ENCODE assay signal across 8 mouse cellular contexts in the genomic region with DNA sequence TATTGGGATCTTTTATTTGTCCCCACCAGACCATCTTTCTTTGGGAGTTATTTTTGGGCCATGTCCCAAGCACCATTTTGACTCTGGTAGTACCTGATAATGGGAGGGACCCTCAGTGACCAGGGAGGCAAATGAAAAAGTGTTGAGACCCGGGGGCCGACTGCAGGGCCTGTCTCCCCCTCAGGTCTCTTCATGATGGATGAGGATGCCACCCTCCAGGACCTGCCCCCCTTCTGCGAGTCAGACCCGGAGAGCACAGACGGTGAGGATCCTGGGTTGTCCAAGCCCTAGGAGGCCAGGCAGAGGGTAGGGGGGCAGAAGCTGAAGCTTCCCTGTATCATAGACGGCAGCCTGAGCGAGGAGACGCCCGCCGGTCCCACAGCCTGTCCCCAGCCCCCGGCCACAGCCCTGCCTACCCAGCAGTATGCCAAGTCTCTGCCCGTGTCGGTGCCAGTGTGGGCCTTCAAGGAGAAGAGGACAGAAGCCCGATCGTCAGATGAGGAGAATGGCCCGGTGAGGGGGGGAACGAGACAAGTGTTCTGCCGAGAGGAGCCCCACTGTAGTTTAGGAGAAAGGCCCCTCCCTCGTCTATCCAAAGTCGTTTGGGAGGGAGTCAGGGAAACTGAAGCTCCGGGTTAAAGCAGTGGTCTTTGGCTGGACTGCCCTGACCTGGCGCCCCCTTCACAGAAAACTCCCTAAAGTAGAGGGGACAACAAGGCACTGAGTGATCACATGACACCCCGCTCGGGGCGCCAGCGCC. TPM values are rescaled to one million over a fixed set of nuclear protein-coding genes. Genes with fewer than 3 reads are reported as not detected.
DNase-seq lines count a peak whose midpoint lies in the region; ATAC-seq and TF ChIP-seq lines count a peak whose summit lies in the region.

No protein-coding gene starts in this region.

- DNase-seq in kidney, adult 2 months: no peak
- DNase-seq in kidney, adult 11 months: no peak
- no peak for DNase-seq in midbrain, embryonic 10.5 days (ENCODE audit: low spot score)
- DNase-seq in layer of hippocampus, postnatal 25 days (ENCODE audit: extremely low spot score in 1 of 2, low spot score in 1 of 2): no peak

- no peak for TF ChIP-seq POLR2A in kidney, adult 2 months (IDR thresholded peaks at IDR 0.05; ENCODE audit: low read depth, low read length)
- TF ChIP-seq POLR2A in bone marrow macrophage, adult 2 months (IDR thresholded peaks at IDR 0.05; ENCODE audit: borderline replicate concordance, low read depth, low read length): no peak

- peaks cover 22% of the 10 kb centered on the region for H3K4me1 ChIP-seq in kidney, adult 2 months (ENCODE audit: control insufficient read depth, insufficient read depth, low read length)
- H3K4me1 ChIP-seq in bone marrow macrophage, adult 2 months (ENCODE audit: control insufficient read depth, insufficient read depth, low read length): peaks cover 35% of the 10 kb centered on the region
- peaks cover 39% of the 10 kb centered on the region for H3K4me1 ChIP-seq in heart, embryonic 16.5 days (ENCODE audit: control insufficient read depth, insufficient read depth, low read length)
- peaks cover 79% of the 10 kb centered on the region for H3K4me1 ChIP-seq in midbrain, embryonic 10.5 days

- WGBS in kidney, adult 2 months: 10% methylated on average over 26 of the region's 26 CpGs
- 30% methylated on average over 26 of the region's 26 CpGs for WGBS in heart, embryonic 16.5 days
- WGBS in midbrain, embryonic 10.5 days: 35% methylated on average over 26 of the region's 26 CpGs

- peak overlapping the region; percentile 99 for H3K27ac ChIP-seq in kidney, adult 2 months (ENCODE audit: insufficient read depth, low read depth, low read length)
- peak overlapping the region; percentile 92 for H3K27ac ChIP-seq in bone marrow macrophage, adult 2 months (ENCODE audit: insufficient read depth, low read depth, low read length)
- H3K27ac ChIP-seq in heart, embryonic 16.5 days (ENCODE audit: low read length): peak overlapping the region; percentile 94
- peak overlapping the region; percentile 87 for H3K27ac ChIP-seq in midbrain, embryonic 10.5 days (replicated peaks)

- H3K4me3 ChIP-seq in kidney, adult 2 months (ENCODE audit: insufficient read depth, low read depth, low read length): peak overlapping the region; percentile 84
- H3K4me3 ChIP-seq in bone marrow macrophage, adult 2 months (ENCODE audit: insufficient read depth, low read length): peak overlapping the region; percentile 57
- H3K4me3 ChIP-seq in heart, embryonic 16.5 days (ENCODE audit: low read length): peak overlapping the region; percentile 60
- H3K4me3 ChIP-seq in midbrain, embryonic 10.5 days: peak overlapping the region; percentile 59

- no peak for ATAC-seq in heart, embryonic 16.5 days (replicated peaks; ENCODE audit: extremely low read depth, insufficient read depth, low FRiP score)
- no peak for ATAC-seq in megakaryocyte-erythroid progenitor cell, adult 5-6 weeks (replicated peaks; ENCODE audit: low FRiP score, low TSS enrichment, poor library complexity, severe bottlenecking)
- ATAC-seq in megakaryocyte progenitor cell, adult 5-6 weeks (replicated peaks; ENCODE audit: poor library complexity): no peak

- H3K27me3 ChIP-seq in kidney, adult 2 months (replicated peaks; ENCODE audit: control insufficient read depth, insufficient read depth, low read length): no peaks in the 10 kb centered on the region
- H3K27me3 ChIP-seq in heart, embryonic 16.5 days (ENCODE audit: control insufficient read depth, insufficient read depth, low read length): no peaks in the 10 kb centered on the region
- no peaks in the 10 kb centered on the region for H3K27me3 ChIP-seq in midbrain, embryonic 10.5 days (ENCODE audit: low read depth, poor library complexity, severe bottlenecking)

- peak overlapping the region; percentile 79 for H3K9ac ChIP-seq in heart, embryonic 16.5 days (ENCODE audit: low read length)

- no peaks in the 10 kb centered on the region for H3K9me3 ChIP-seq in heart, embryonic 16.5 days (replicated peaks; ENCODE audit: control insufficient read depth, low read length)
- no peaks in the 10 kb centered on the region for H3K9me3 ChIP-seq in midbrain, embryonic 10.5 days (replicated peaks)

- peak overlapping the region; percentile 94 for H3K4me2 ChIP-seq in heart, embryonic 16.5 days (ENCODE audit: low read depth, low read length)

- no peaks in the 10 kb centered on the region for H3K36me3 ChIP-seq in kidney, adult 2 months (ENCODE audit: control insufficient read depth, insufficient read depth, low read length)
- H3K36me3 ChIP-seq in heart, embryonic 16.5 days (ENCODE audit: control insufficient read depth, insufficient read depth): no peaks in the 10 kb centered on the region
- H3K36me3 ChIP-seq in midbrain, embryonic 10.5 days: peaks cover 23% of the 10 kb centered on the region

- TF ChIP-seq CTCF in kidney, adult 2 months (conservative IDR thresholded peaks at IDR 0.05; ENCODE audit: insufficient read depth, insufficient read length, low read depth, low read length): no peak
- no peak; the same call in 1 of the 2 replicates for TF ChIP-seq CTCF in bone marrow macrophage, adult 2 months (IDR thresholded peaks at IDR 0.05; ENCODE audit: low read depth, low read length)

RNA-seq across cellular contexts. Expression of gene Pnkp, which starts 3.2 kb away (rescaled TPM):
- 44.9 and 53.4 TPM in 2 replicates for polyA plus RNA-seq in kidney, adult 2 months (2012; rRNA removed)
- 31.2 and 48.7 TPM in 2 replicates for polyA plus RNA-seq in bone marrow macrophage, adult 2 months (2012; ENCODE audit: insufficient read depth, insufficient read length, missing spikeins)
- polyA plus RNA-seq in heart, embryonic 16.5 days (2015; fragmentation: Nextera tagmentation; extraction: Ambion mirVana): 27.7 and 28.0 TPM in 2 replicates
- 38.1 and 38.4 TPM in 2 replicates for polyA plus RNA-seq in midbrain, embryonic 10.5 days (2016; fragmentation: Nextera tagmentation; extraction: Ambion mirVana)
- total RNA-seq in megakaryocyte-erythroid progenitor cell, adult 5-6 weeks (2014; fragmentation: Nextera tagmentation): 25.2 and 58.9 TPM in 2 replicates
- total RNA-seq in megakaryocyte-erythroid progenitor cell, adult 5-6 weeks (2017): 18.4 and 30.5 TPM in 2 replicates
- 10 to 100 TPM; 31.1 to 34.0 TPM for total RNA-seq in layer of hippocampus, postnatal 25 days (2021)
- total RNA-seq in megakaryocyte progenitor cell, adult 5-6 weeks (2015): 43.4 and 49.9 TPM in 2 replicates
- total RNA-seq in megakaryocyte progenitor cell, adult 5-6 weeks (2017): 60.7 and 69.8 TPM in 2 replicates

RNA-seq across cellular contexts. Expression of gene Tbc1d17, which starts 4.9 kb away (rescaled TPM):
- 100 and 114 TPM in 2 replicates for polyA plus RNA-seq in kidney, adult 2 months (2012; rRNA removed)
- polyA plus RNA-seq in bone marrow macrophage, adult 2 months (2012; ENCODE audit: insufficient read depth, insufficient read length, missing spikeins): 69.5 and 76.1 TPM in 2 replicates
- polyA plus RNA-seq in heart, embryonic 16.5 days (2015; fragmentation: Nextera tagmentation; extraction: Ambion mirVana): 60.5 and 62.3 TPM in 2 replicates
- 77.8 and 89.4 TPM in 2 replicates for polyA plus RNA-seq in midbrain, embryonic 10.5 days (2016; fragmentation: Nextera tagmentation; extraction: Ambion mirVana)
- total RNA-seq in megakaryocyte-erythroid progenitor cell, adult 5-6 weeks (2014; fragmentation: Nextera tagmentation): 26.7 and 61.9 TPM in 2 replicates
- 13.7 and 49.6 TPM in 2 replicates for total RNA-seq in megakaryocyte-erythroid progenitor cell, adult 5-6 weeks (2017)
- 10 to 100 TPM; 59.0 to 61.0 TPM for total RNA-seq in layer of hippocampus, postnatal 25 days (2021)
- total RNA-seq in megakaryocyte progenitor cell, adult 5-6 weeks (2015): 15.2 and 19.2 TPM in 2 replicates
- 13.6 and 13.8 TPM in 2 replicates for total RNA-seq in megakaryocyte progenitor cell, adult 5-6 weeks (2017)

RNA-seq across cellular contexts. Expression of gene Akt1s1, which starts 5.0 kb away (rescaled TPM):
- 90.6 and 121 TPM in 2 replicates for polyA plus RNA-seq in kidney, adult 2 months (2012; rRNA removed)
- polyA plus RNA-seq in bone marrow macrophage, adult 2 months (2012; ENCODE audit: insufficient read depth, insufficient read length, missing spikeins): 36.9 and 45.3 TPM in 2 replicates
- 103 and 104 TPM in 2 replicates for polyA plus RNA-seq in heart, embryonic 16.5 days (2015; fragmentation: Nextera tagmentation; extraction: Ambion mirVana)
- 89.5 and 98.1 TPM in 2 replicates for polyA plus RNA-seq in midbrain, embryonic 10.5 days (2016; fragmentation: Nextera tagmentation; extraction: Ambion mirVana)
- 21.1 and 23.7 TPM in 2 replicates for total RNA-seq in megakaryocyte-erythroid progenitor cell, adult 5-6 weeks (2014; fragmentation: Nextera tagmentation)
- total RNA-seq in megakaryocyte-erythroid progenitor cell, adult 5-6 weeks (2017): 19.2 and 24.5 TPM in 2 replicates
- total RNA-seq in layer of hippocampus, postnatal 25 days (2021): 10 to 100 TPM; 76.1 to 79.5 TPM
- 8.0 and 10.4 TPM in 2 replicates for total RNA-seq in megakaryocyte progenitor cell, adult 5-6 weeks (2015)
- total RNA-seq in megakaryocyte progenitor cell, adult 5-6 weeks (2017): 23.9 and 24.9 TPM in 2 replicates

RNA-seq across cellular contexts. Expression of gene Ptov1, which starts 15.8 kb away (rescaled TPM):
- polyA plus RNA-seq in kidney, adult 2 months (2012; rRNA removed): 212 and 221 TPM in 2 replicates
- polyA plus RNA-seq in bone marrow macrophage, adult 2 months (2012; ENCODE audit: insufficient read depth, insufficient read length, missing spikeins): 90.1 and 105 TPM in 2 replicates
- polyA plus RNA-seq in heart, embryonic 16.5 days (2015; fragmentation: Nextera tagmentation; extraction: Ambion mirVana): 210 and 269 TPM in 2 replicates
- polyA plus RNA-seq in midbrain, embryonic 10.5 days (2016; fragmentation: Nextera tagmentation; extraction: Ambion mirVana): 478 and 516 TPM in 2 replicates
- 79.6 and 88.8 TPM in 2 replicates for total RNA-seq in megakaryocyte-erythroid progenitor cell, adult 5-6 weeks (2014; fragmentation: Nextera tagmentation)
- total RNA-seq in megakaryocyte-erythroid progenitor cell, adult 5-6 weeks (2017): 19.6 and 40.9 TPM in 2 replicates
- 100 to 1,000 TPM; 311 to 358 TPM for total RNA-seq in layer of hippocampus, postnatal 25 days (2021)
- 55.3 and 63.9 TPM in 2 replicates for total RNA-seq in megakaryocyte progenitor cell, adult 5-6 weeks (2015)
- total RNA-seq in megakaryocyte progenitor cell, adult 5-6 weeks (2017): 25.5 and 41.5 TPM in 2 replicates

RNA-seq across cellular contexts. Expression of gene Atf5, which starts 37.3 kb away (rescaled TPM):
- polyA plus RNA-seq in kidney, adult 2 months (2012; rRNA removed): 42.1 and 57.2 TPM in 2 replicates
- 28.4 and 32.8 TPM in 2 replicates for polyA plus RNA-seq in bone marrow macrophage, adult 2 months (2012; ENCODE audit: insufficient read depth, insufficient read length, missing spikeins)
- 2.3 and 2.4 TPM in 2 replicates for polyA plus RNA-seq in heart, embryonic 16.5 days (2015; fragmentation: Nextera tagmentation; extraction: Ambion mirVana)
- polyA plus RNA-seq in midbrain, embryonic 10.5 days (2016; fragmentation: Nextera tagmentation; extraction: Ambion mirVana): 4.6 and 4.7 TPM in 2 replicates
- total RNA-seq in megakaryocyte-erythroid progenitor cell, adult 5-6 weeks (2014; fragmentation: Nextera tagmentation): 3.5 and 6.8 TPM in 2 replicates
- total RNA-seq in megakaryocyte-erythroid progenitor cell, adult 5-6 weeks (2017): 1.3 and 2.8 TPM in 2 replicates
- total RNA-seq in layer of hippocampus, postnatal 25 days (2021): 10 to 100 TPM; 26.7 to 31.2 TPM
- total RNA-seq in megakaryocyte progenitor cell, adult 5-6 weeks (2015): 4.0 and 4.8 TPM in 2 replicates
- 1.5 and 1.9 TPM in 2 replicates for total RNA-seq in megakaryocyte progenitor cell, adult 5-6 weeks (2017)
